ENCODE assay signal across 9 mouse cellular contexts in genomic region chr2:77263477-77264435, GRCm38 (mm10). TPM values are rescaled to one million over a fixed set of nuclear protein-coding genes. Genes with fewer than 3 reads are reported as not detected.
DNase-seq lines count a peak whose midpoint lies in the region; ATAC-seq and TF ChIP-seq lines count a peak whose summit lies in the region.
"Had no signal": no experiment of that assay in that cellular context is flagged by ENCODE, and none has a peak within 500 bp of the region (broad histone marks: within the 10 kb centered on the region; RNA-seq: fewer than 3 reads in every experiment).

No protein-coding gene starts in this region.

- ATAC-seq in kidney, embryonic 15.5 days (replicated peaks; ENCODE audit: low FRiP score): no peak
- ATAC-seq in kidney, embryonic 14.5 days (ENCODE audit: low FRiP score, low TSS enrichment): no peak
- no peak for ATAC-seq in CD4-positive, CD25-positive, alpha-beta regulatory T cell, adult 4 months

- H3K36me3 ChIP-seq in kidney, embryonic 15.5 days: no peaks in the 10 kb centered on the region
- no peaks in the 10 kb centered on the region for H3K36me3 ChIP-seq in kidney, embryonic 14.5 days (ENCODE audit: control insufficient read depth, insufficient read depth, low read length)
- H3K36me3 ChIP-seq: G1E had no signal

- no peak for TF ChIP-seq CTCF in cortical plate, adult 2 months (IDR thresholded peaks at IDR 0.05; ENCODE audit: extremely low read depth, insufficient read depth, low read length)

- 0 out of 2 replicates have a peak overlapping the region, but pooled peaks have one; percentile 37 for H3K27ac ChIP-seq in kidney, embryonic 15.5 days
- no peak overlapping the region for H3K27ac ChIP-seq in kidney, embryonic 14.5 days (ENCODE audit: low read depth, low read length)
- H3K27ac ChIP-seq in cortical plate, adult 2 months (ENCODE audit: insufficient read depth, low read length): 0 out of 2 replicates have a peak overlapping the region, but pooled peaks have one; percentile 9

- H3K4me1 ChIP-seq in kidney, embryonic 15.5 days: peaks cover 55% of the 10 kb centered on the region
- H3K4me1 ChIP-seq in kidney, embryonic 14.5 days (ENCODE audit: control insufficient read depth, insufficient read depth, low read length): peaks cover 33% of the 10 kb centered on the region
- H3K4me1 ChIP-seq in cortical plate, adult 2 months (ENCODE audit: control insufficient read depth, insufficient read depth, low read length): peaks cover 17% of the 10 kb centered on the region

- H3K4me2 ChIP-seq in kidney, embryonic 15.5 days: no peak overlapping the region
- H3K4me2 ChIP-seq in kidney, embryonic 14.5 days (replicated peaks; ENCODE audit: low read depth, low read length): no peak overlapping the region
- H3K4me2 ChIP-seq: liver, embryonic 11.5 days had no signal

- 55% methylated on average over 11 of the region's 11 CpGs for WGBS in kidney, embryonic 15.5 days
- 57% methylated on average over 11 of the region's 11 CpGs for WGBS in kidney, embryonic 14.5 days

- H3K27me3 ChIP-seq in kidney, embryonic 15.5 days: no peaks in the 10 kb centered on the region
- H3K27me3 ChIP-seq in kidney, embryonic 14.5 days (ENCODE audit: control insufficient read depth, insufficient read depth, low read length): no peaks in the 10 kb centered on the region

- H3K9me3 ChIP-seq in kidney, embryonic 15.5 days (replicated peaks): no peaks in the 10 kb centered on the region
- no peaks in the 10 kb centered on the region for H3K9me3 ChIP-seq in kidney, embryonic 14.5 days (ENCODE audit: control insufficient read depth, low read length)

- no peak overlapping the region for H3K9ac ChIP-seq in kidney, embryonic 15.5 days
- no peak overlapping the region for H3K9ac ChIP-seq in kidney, embryonic 14.5 days (ENCODE audit: low read depth, low read length)

- no peak for TF ChIP-seq POLR2A in cortical plate, adult 2 months (IDR thresholded peaks at IDR 0.05; ENCODE audit: extremely low read depth, insufficient read depth, low read length)

- DNase-seq in ZHBTc4 (ENCODE audit: low read depth, low spot score): peak; percentile 16
- DNase-seq in brain, adult 2 months (ENCODE audit: low read depth, low spot score): peak; percentile 89
- DNase-seq in frontal cortex, postnatal 25 days (ENCODE audit: low spot score in 2 of 2): no peak

- H3K4me3 ChIP-seq in kidney, embryonic 15.5 days (replicated peaks): no peak overlapping the region
- H3K4me3 ChIP-seq in kidney, embryonic 14.5 days (ENCODE audit: low read length): no peak overlapping the region
- no peak overlapping the region for H3K4me3 ChIP-seq in cortical plate, adult 2 months (ENCODE audit: insufficient read depth, low read length)

RNA-seq across cellular contexts. Expression of gene Sestd1, which starts 16.6 kb away (rescaled TPM):
- polyA plus RNA-seq in kidney, embryonic 15.5 days (2015; fragmentation: Nextera tagmentation; extraction: Ambion mirVana): 26.6 and 31.1 TPM in 2 replicates
- 20.1 and 37.6 TPM in 2 replicates for polyA plus RNA-seq in kidney, embryonic 14.5 days (2014; fragmentation: Nextera tagmentation; extraction: Ambion mirVana)
- 28.9 and 29.2 TPM in 2 replicates for polyA plus RNA-seq in cortical plate, adult 2 months (2012; rRNA removed)
- under 1 TPM; 0.04 to 0.16 TPM for polyA plus RNA-seq in CD4-positive, CD25-positive, alpha-beta regulatory T cell, adult 4 months (2017; shearing (Covaris generic))

Comparison
In these comparisons a context has a peak if more than half of its experiments do, and no peak if none do; other contexts are left out.
1. DNase-seq: peak in ZHBTc4 (single experiment) and brain, adult 2 months (single experiment); none in frontal cortex, postnatal 25 days (0 of 2).
2. RNA of gene Sestd1, which starts 16.6 kb away (polyA plus RNA-seq): 20.1 to 37.6 TPM in kidney, embryonic 14.5 days, 28.9 to 29.2 TPM in cortical plate, adult 2 months and 26.6 to 31.1 TPM in kidney, embryonic 15.5 days; 0.04 to 0.16 TPM in CD4-positive, CD25-positive, alpha-beta regulatory T cell, adult 4 months; every median in the first group is over 10 times any median in the second.